Mouse (Mus musculus) layer of hippocampus, postnatal 36 days (tissue): ENCODE results near the gene Ndufa12. TPM values are rescaled to one million over a fixed set of nuclear protein-coding genes. Genes with fewer than 3 reads are reported as not detected.

Experiments
- DNase-seq, 2 experiments: peaks; one replicate each; pipeline ENCODE4 v3.0.0; 2022
- total RNA-seq, 2 experiments: library from RNA; stranded (reverse); gene quantifications; 2 replicates each; pipeline ENCODE4 v1.2.3; 2021

The Ndufa12 gene
- total RNA-seq: 100 to 1,000 TPM; 282 to 283 TPM

GRCm38 (mm10) chr10:94198482-94199405 lies at the start of gene Ndufa12:
Gene Ndufa12, plus strand, starts transcription at chr10:94198720.
- peak; percentile 95 for DNase-seq

GRCm38 (mm10) chr10:94151488-94151887 lies 47.0 kb upstream of the Ndufa12 start:
- no peak for DNase-seq

GRCm38 (mm10) chr10:94153841-94154240 lies 44.7 kb upstream of the Ndufa12 start:
- DNase-seq: no peak

- DNase-seq: no peak
These were observed 39.6 kb upstream of the Ndufa12 start for GRCm38 (mm10) chr10:94158962-94159361.

GRCm38 (mm10) chr10:94159406-94159805 lies 39.1 kb upstream of the Ndufa12 start:
- no peak for DNase-seq

- DNase-seq: no peak
These were observed 37.3 kb upstream of the Ndufa12 start for GRCm38 (mm10) chr10:94161051-94161765.

GRCm38 (mm10) chr10:94162031-94162430 lies 36.5 kb upstream of the Ndufa12 start:
- DNase-seq: no peak

- no peak for DNase-seq
These were observed 34.2 kb upstream of the Ndufa12 start for GRCm38 (mm10) chr10:94164104-94164845.

GRCm38 (mm10) chr10:94165426-94165825 lies 33.1 kb upstream of the Ndufa12 start:
- no peak for DNase-seq

GRCm38 (mm10) chr10:94167051-94167750 lies 31.3 kb upstream of the Ndufa12 start:
- DNase-seq: no peak

- DNase-seq: no peak
These were observed 26.9 kb upstream of the Ndufa12 start for GRCm38 (mm10) chr10:94171440-94172130.

GRCm38 (mm10) chr10:94172137-94172536 lies 26.4 kb upstream of the Ndufa12 start:
- no peak for DNase-seq

GRCm38 (mm10) chr10:94172706-94173105 lies 25.8 kb upstream of the Ndufa12 start:
- no peak for DNase-seq

GRCm38 (mm10) chr10:94174652-94175051 lies 23.9 kb upstream of the Ndufa12 start:
- no peak for DNase-seq

- DNase-seq: no peak
These were observed 15.3 kb upstream of the Ndufa12 start for GRCm38 (mm10) chr10:94183199-94183598.

GRCm38 (mm10) chr10:94204973-94205372 lies 6.5 kb downstream of the Ndufa12 start:
- no peak for DNase-seq

GRCm38 (mm10) chr10:94210718-94211618 lies 12.4 kb downstream of the Ndufa12 start:
- no peak for DNase-seq

- DNase-seq: no peak
These were observed 13.2 kb downstream of the Ndufa12 start for GRCm38 (mm10) chr10:94211725-94212124.

- no peak for DNase-seq
These were observed 26.7 kb downstream of the Ndufa12 start for GRCm38 (mm10) chr10:94225026-94225750.
